Mouse (Mus musculus) heart, embryonic 13.5 days (tissue): Measurements from ENCODE around the gene Osbpl7. TPM values are rescaled to one million over a fixed set of nuclear protein-coding genes. Genes with fewer than 3 reads are reported as not detected.

Experiments
- microRNA-seq: library from miRNA; unstranded; fragments of <30 nt; microRNA quantifications from one replicate; pipeline ENCODE4, GENCODE M21; 2016
- polyA plus RNA-seq: library from polyadenylated mRNA; unstranded; fragments of >200 nt; fragmentation: Nextera tagmentation; extraction: Ambion mirVana; gene quantifications from 2 replicates; pipeline ENCODE4 v1.2.1, GENCODE M21; 2015

Osbpl7 gene
- polyA plus RNA-seq, 1 experiment from 2014 or later, result 6.5 TPM

Small RNA genes within 50 kb of the gene (microRNA-seq; reads per million reads assigned to microRNA genes)
- gene Mir8103, result 1.4 reads per million

Other genes with a start within 250 kb of the Osbpl7 start
- 67.2 and 70.8 TPM in 2 replicates for gene Nfe2l1, start 220.7 kb upstream of the Osbpl7 start, polyA plus RNA-seq
- gene Copz2, start 200.8 kb upstream of the Osbpl7 start, polyA plus RNA-seq, result 109 and 113 TPM in 2 replicates
- 50.4 and 52.4 TPM in 2 replicates for gene Cdk5rap3, start 134.1 kb upstream of the Osbpl7 start, polyA plus RNA-seq
- 0.79 and 1.0 TPM in 2 replicates for gene Prr15l, start 122.5 kb upstream of the Osbpl7 start, polyA plus RNA-seq
- gene Pnpo, start 106.6 kb upstream of the Osbpl7 start, polyA plus RNA-seq, result 53.3 and 55.6 TPM in 2 replicates
- gene Sp2, start 67.7 kb upstream of the Osbpl7 start, polyA plus RNA-seq, result 15.8 and 17.8 TPM in 2 replicates
- gene Sp6, start 37.2 kb upstream of the Osbpl7 start, polyA plus RNA-seq, result 0.18 and 0.21 TPM in 2 replicates
- 16.0 and 19.2 TPM in 2 replicates for gene Scrn2, start 20.7 kb upstream of the Osbpl7 start, polyA plus RNA-seq
- 0.18 and 0.49 TPM in 2 replicates for gene Lrrc46, start 9.2 kb upstream of the Osbpl7 start, polyA plus RNA-seq
- gene Mrpl10, start 9.1 kb upstream of the Osbpl7 start, polyA plus RNA-seq, result 67.5 and 72.6 TPM in 2 replicates
- gene Tbx21, start 64.7 kb downstream of the Osbpl7 start, polyA plus RNA-seq, result not detected in 2 replicates
- gene Tbkbp1, start 100.9 kb downstream of the Osbpl7 start, polyA plus RNA-seq, result 5.5 and 6.6 TPM in 2 replicates
- 34.0 and 35.2 TPM in 2 replicates for gene Kpnb1, start 137.3 kb downstream of the Osbpl7 start, polyA plus RNA-seq
- 83.5 and 85.4 TPM in 2 replicates for gene Npepps, start 230.0 kb downstream of the Osbpl7 start, polyA plus RNA-seq